Mouse (Mus musculus) ES-Bruce4 (cell line): ENCODE data around the gene Casc4.

Experiments used
- CTCF ChIP-seq: IDR thresholded peaks from one replicate; pipeline ENCODE4 v1.8.1; 2011; ENCODE audit warnings: low read depth, low read length
- EP300 ChIP-seq: IDR thresholded peaks from 2 replicates; pipeline ENCODE4 v1.6.1; 2011; ENCODE audit warnings: low read depth, low read length; ENCODE audit not compliant: insufficient read depth
- POLR2A ChIP-seq: IDR thresholded peaks from one replicate; pipeline ENCODE4 v1.8.1; 2011; ENCODE audit warnings: low read length; ENCODE audit not compliant: insufficient read depth

DNA sequence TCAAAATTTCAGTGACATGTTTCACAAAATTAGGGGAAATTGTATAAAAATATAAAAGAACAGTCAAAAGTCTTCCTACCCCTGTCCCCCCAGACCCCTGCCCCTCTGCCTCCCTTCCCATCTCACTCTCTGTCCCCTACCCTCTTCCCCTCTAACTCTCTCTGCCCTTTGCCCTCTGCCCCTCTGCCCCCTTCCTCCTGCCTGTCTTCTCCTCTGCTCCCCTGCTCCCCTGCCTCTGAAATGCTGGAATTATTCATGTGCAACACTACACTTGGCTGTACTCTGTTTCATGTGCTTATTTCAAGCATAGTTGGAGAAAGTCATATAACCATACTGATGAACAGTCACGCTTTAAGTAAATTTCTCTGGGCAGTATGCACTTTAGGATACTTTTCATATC lies 19.6 kb downstream of the Casc4 start:
- TF ChIP-seq CTCF, result no peak
- no peak for TF ChIP-seq POLR2A
- TF ChIP-seq EP300, result no peak
